Mouse (Mus musculus): ENCODE results near the gene Chtf18. TPM values are rescaled to one million over a fixed set of nuclear protein-coding genes. Genes with fewer than 3 reads are reported as not detected.

Gene Chtf18
- 7.2 TPM for polyA plus RNA-seq (2012; fragmentation: generic; extraction: Trizol)

- peak within 1 kb of the TSS; percentile 92 for H3K4me2 ChIP-seq (ENCODE audit: low read depth)
- no peaks in the 10 kb centered on the region for H3K36me3 ChIP-seq (ENCODE audit: control insufficient read depth, insufficient read depth)
- no peaks in the 10 kb centered on the region for H3K27me3 ChIP-seq (ENCODE audit: control insufficient read depth, insufficient read depth, insufficient read length)
- H3K79me2 ChIP-seq (ENCODE audit: control insufficient read depth, insufficient read depth) = peaks cover 5% of the 10 kb centered on the region
- TF ChIP-seq CEBPB (IDR thresholded peaks at IDR 0.05; ENCODE audit: insufficient read depth, poor library complexity, severe bottlenecking) = no peak
- no peak for TF ChIP-seq REST (IDR thresholded peaks at IDR 0.05; ENCODE audit: insufficient read depth, insufficient read length)
- no peak for TF ChIP-seq MAX (IDR thresholded peaks at IDR 0.05; ENCODE audit: low read depth)
- TF ChIP-seq MYOD1 (IDR thresholded peaks at IDR 0.05; ENCODE audit: control insufficient read depth in 1 of 3, insufficient read length in 2 of 3, low read depth in 2 of 3) = no peak
- TF ChIP-seq POLR2A (IDR thresholded peaks at IDR 0.05; ENCODE audit: insufficient read length, low read depth) = peak; percentile 84
- peak; percentile 71 for TF ChIP-seq POLR2AphosphoS2 (IDR thresholded peaks at IDR 0.05; ENCODE audit: insufficient read length, low read depth)
- no peak for TF ChIP-seq TCF12 (IDR thresholded peaks at IDR 0.05; ENCODE audit: insufficient read depth, poor library complexity, severe bottlenecking)
- peak; percentile 93 for TF ChIP-seq E2F4 (IDR thresholded peaks at IDR 0.05; ENCODE audit: insufficient read depth)
- TF ChIP-seq SRF (IDR thresholded peaks at IDR 0.05; ENCODE audit: control insufficient read depth, insufficient read length, low read depth) = no peak
- no peak for TF ChIP-seq TCF3 (IDR thresholded peaks at IDR 0.05; ENCODE audit: insufficient read length, low read depth)
- TF ChIP-seq MYOG (IDR thresholded peaks at IDR 0.05; ENCODE audit: control insufficient read depth in 1 of 3, insufficient read depth in 1 of 3, insufficient read length in 2 of 3, low read depth in 2 of 3) = no peak
- no peak for TF ChIP-seq USF1 (IDR thresholded peaks at IDR 0.05; ENCODE audit: low read depth)
- peak within 1 kb of the TSS; percentile 42 for H3K4me3 ChIP-seq
- H3ac ChIP-seq (ENCODE audit: control insufficient read depth, insufficient read length) = peak within 1 kb of the TSS; percentile 4
Measured at GRCm38 (mm10) chr17:25727265-25728008, at the start of gene Chtf18, which contains the start of gene Rpusd1. TSS of gene Chtf18 (minus strand) at chr17:25727419. TSS of gene Rpusd1 (plus strand) at chr17:25727670.

GRCm38 (mm10) chr17:25775318-25776062, 48.3 kb upstream of the Chtf18 start:
- Histone ChIP-seq H3ac (ENCODE audit: control insufficient read depth, insufficient read length) (no peak overlapping the region), H3K79me2 (ENCODE audit: control insufficient read depth, insufficient read depth) (peaks cover 8% of the 10 kb centered on the region), H3K4me2 (ENCODE audit: low read depth) (no peak overlapping the region), H3K27me3 (ENCODE audit: control insufficient read depth, insufficient read depth, insufficient read length) (no peaks in the 10 kb centered on the region), H3K4me3 (no peak overlapping the region), H3K36me3 (ENCODE audit: control insufficient read depth, insufficient read depth) (no peaks in the 10 kb centered on the region)
- TF ChIP-seq TCF12 (IDR thresholded peaks at IDR 0.05; ENCODE audit: insufficient read depth, poor library complexity, severe bottlenecking) (no peak), MYOD1 (IDR thresholded peaks at IDR 0.05; ENCODE audit: control insufficient read depth in 1 of 3, insufficient read length in 2 of 3, low read depth in 2 of 3) (no peak), E2F4 (IDR thresholded peaks at IDR 0.05; ENCODE audit: insufficient read depth) (no peak), MYOG (IDR thresholded peaks at IDR 0.05; ENCODE audit: control insufficient read depth in 1 of 3, insufficient read depth in 1 of 3, insufficient read length in 2 of 3, low read depth in 2 of 3) (no peak), TCF3 (IDR thresholded peaks at IDR 0.05; ENCODE audit: insufficient read length, low read depth) (no peak), MAX (IDR thresholded peaks at IDR 0.05; ENCODE audit: low read depth) (no peak), CEBPB (IDR thresholded peaks at IDR 0.05; ENCODE audit: insufficient read depth, poor library complexity, severe bottlenecking) (no peak), REST (IDR thresholded peaks at IDR 0.05; ENCODE audit: insufficient read depth, insufficient read length) (no peak), POLR2AphosphoS2 (IDR thresholded peaks at IDR 0.05; ENCODE audit: insufficient read length, low read depth) (no peak), SRF (IDR thresholded peaks at IDR 0.05; ENCODE audit: control insufficient read depth, insufficient read length, low read depth) (no peak), USF1 (IDR thresholded peaks at IDR 0.05; ENCODE audit: low read depth) (no peak), POLR2A (IDR thresholded peaks at IDR 0.05; ENCODE audit: insufficient read length, low read depth) (no peak)

GRCm38 (mm10) chr17:25773549-25774120, 46.4 kb upstream of the Chtf18 start, which contains the start of gene Narfl:
TSS of gene Narfl (plus strand) at chr17:25773776.
- H3K36me3 ChIP-seq (ENCODE audit: control insufficient read depth, insufficient read depth) = no peaks in the 10 kb centered on the region
- H3ac ChIP-seq (ENCODE audit: control insufficient read depth, insufficient read length) = peak within 1 kb of the TSS; percentile 2
- peak within 1 kb of the TSS; percentile 96 for H3K4me2 ChIP-seq (ENCODE audit: low read depth)
- peaks cover 8% of the 10 kb centered on the region for H3K79me2 ChIP-seq (ENCODE audit: control insufficient read depth, insufficient read depth)
- H3K27me3 ChIP-seq (ENCODE audit: control insufficient read depth, insufficient read depth, insufficient read length) = no peaks in the 10 kb centered on the region
- H3K4me3 ChIP-seq = peak within 1 kb of the TSS; percentile 45
- peak; percentile 74 for TF ChIP-seq POLR2AphosphoS2 (IDR thresholded peaks at IDR 0.05; ENCODE audit: insufficient read length, low read depth)
- peak; percentile 85 for TF ChIP-seq POLR2A (IDR thresholded peaks at IDR 0.05; ENCODE audit: insufficient read length, low read depth)
- TF ChIP-seq MYOG (IDR thresholded peaks at IDR 0.05; ENCODE audit: control insufficient read depth in 1 of 3, insufficient read depth in 1 of 3, insufficient read length in 2 of 3, low read depth in 2 of 3) = no peak
- no peak for TF ChIP-seq TCF12 (IDR thresholded peaks at IDR 0.05; ENCODE audit: insufficient read depth, poor library complexity, severe bottlenecking)
- TF ChIP-seq REST (IDR thresholded peaks at IDR 0.05; ENCODE audit: insufficient read depth, insufficient read length) = peak; percentile 37
- no peak for TF ChIP-seq CEBPB (IDR thresholded peaks at IDR 0.05; ENCODE audit: insufficient read depth, poor library complexity, severe bottlenecking)

GRCm38 (mm10) chr17:25769331-25769730, 42.1 kb upstream of the Chtf18 start:
- Histone ChIP-seq H3K4me2 (ENCODE audit: low read depth) (peak overlapping the region; percentile 25), H3ac (ENCODE audit: control insufficient read depth, insufficient read length) (no peak overlapping the region), H3K79me2 (ENCODE audit: control insufficient read depth, insufficient read depth) (peaks cover 4% of the 10 kb centered on the region), H3K27me3 (ENCODE audit: control insufficient read depth, insufficient read depth, insufficient read length) (no peaks in the 10 kb centered on the region), H3K4me3 (no peak overlapping the region), H3K36me3 (ENCODE audit: control insufficient read depth, insufficient read depth) (no peaks in the 10 kb centered on the region)
- TF ChIP-seq POLR2A (IDR thresholded peaks at IDR 0.05; ENCODE audit: insufficient read length, low read depth) = no peak
- TF ChIP-seq TCF12 (IDR thresholded peaks at IDR 0.05; ENCODE audit: insufficient read depth, poor library complexity, severe bottlenecking) = no peak
- TF ChIP-seq CEBPB (IDR thresholded peaks at IDR 0.05; ENCODE audit: insufficient read depth, poor library complexity, severe bottlenecking) = peak; percentile 81

Measured in myocyte (in vitro differentiated cells).